Mouse (Mus musculus) heart, adult 2 months (tissue): ENCODE measurements around the gene Ppp2r5c. TPM values are rescaled to one million over a fixed set of nuclear protein-coding genes. Genes with fewer than 3 reads are reported as not detected.

Experiments
- DNase-seq, 2 experiments: peaks; one replicate each; pipeline ENCODE4 v3.0.0; 2021
- H3K27ac ChIP-seq: fragments of 200-600 bp; 2 replicates; pipeline ENCODE4 v1.8.1; 2022
- H3K27me3 ChIP-seq: fragments of 200-500 bp; 2 replicates; pipeline ENCODE4 v1.6.1; 2012; ENCODE audit warnings: mild to moderate bottlenecking, low read length, inconsistent platforms, mixed read lengths; ENCODE audit not compliant: control insufficient read depth, insufficient read depth
- H3K36me3 ChIP-seq: fragments of 200-500 bp; 2 replicates; pipeline ENCODE4 v1.6.1; 2012; ENCODE audit warnings: low read length, inconsistent platforms; ENCODE audit not compliant: control insufficient read depth, insufficient read depth
- H3K4me1 ChIP-seq: fragments of 200-500 bp; 2 replicates; pipeline ENCODE4 v1.6.1; 2011; ENCODE audit warnings: low read length; ENCODE audit not compliant: control insufficient read depth, insufficient read depth
- H3K4me3 ChIP-seq: fragments of 200-600 bp; 2 replicates; pipeline ENCODE4 v1.8.1; 2022
- H3K79me2 ChIP-seq: fragments of 200-500 bp; replicated peaks from 2 replicates; pipeline ENCODE4 v1.6.1; 2012; ENCODE audit warnings: mild to moderate bottlenecking, inconsistent platforms, low read length, moderate library complexity, mixed read lengths; ENCODE audit not compliant: control insufficient read depth, insufficient read depth
- H3K9ac ChIP-seq: fragments of 200-500 bp; 2 replicates; pipeline ENCODE4 v1.6.1; 2012; ENCODE audit warnings: low read depth, mild to moderate bottlenecking, control low read depth, inconsistent platforms, low read length, mixed read lengths
- CTCF ChIP-seq: fragments of 200-600 bp; IDR thresholded peaks from 2 replicates; pipeline ENCODE4 v1.8.1; 2022; ENCODE audit warnings: antibody characterized with exemption, mild to moderate bottlenecking, moderate library complexity
- EP300 ChIP-seq: fragments of 200-500 bp; IDR thresholded peaks from 2 replicates; pipeline ENCODE4 v1.6.1; 2011; ENCODE audit warnings: low read depth, low read length, control low read depth; ENCODE audit not compliant: insufficient read depth
- POLR2A ChIP-seq: fragments of 200-500 bp; IDR thresholded peaks from 2 replicates; pipeline ENCODE4 v1.6.1; 2011; ENCODE audit warnings: mild to moderate bottlenecking, low read depth, low read length, control low read depth; ENCODE audit not compliant: insufficient read depth
- WGBS: fragments of 180-500 bp; shearing (Covaris S2); methylation state at CpG from one replicate; pipeline ENCODE4 v1.1.7; 2018; 5-methylcytosine and 5-hydroxymethylcytosine counted together
- intact Hi-C: fragments of 180-260 bp; cut with DNase I; formaldehyde crosslinking; loops from one replicate; pipeline ENCODE4 v1.15.1; 2025
- polyA plus RNA-seq: library from polyadenylated mRNA; depleted of rRNA; stranded (reverse); fragments of >200 nt; gene quantifications from 2 replicates; pipeline ENCODE4 v1.2.3, GENCODE M21; 2012
- total RNA-seq, 2 experiments: library from RNA; stranded (reverse); gene quantifications; 2 replicates each; pipeline ENCODE4 v1.2.3; 2021

Ppp2r5c gene
- total and polyA plus RNA-seq, 3 experiments = 41.7 to 93.7 (median 90.9) TPM

DNA sequence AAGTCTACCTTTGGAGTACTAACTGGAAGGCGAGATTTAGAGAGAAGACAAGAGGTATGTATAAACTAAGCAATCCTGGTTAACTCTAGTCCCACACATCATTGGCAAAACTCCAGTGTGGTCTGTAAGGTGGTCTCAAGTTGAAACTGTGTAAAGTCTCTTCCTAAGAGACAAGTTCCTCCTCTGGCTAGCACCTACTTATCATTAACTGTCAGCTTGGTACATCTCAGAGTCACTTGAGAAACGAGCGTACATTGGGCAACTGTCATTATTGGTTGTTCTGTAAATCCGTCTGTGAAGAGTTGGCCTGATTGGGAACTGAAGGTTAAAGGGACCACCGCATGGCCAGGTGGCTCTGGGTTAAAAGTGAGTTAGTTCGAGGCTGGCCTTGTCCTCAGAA lies 141.7 kb downstream of the Ppp2r5c start:
- no peak overlapping the region for H3K9ac ChIP-seq
- H3K27me3 ChIP-seq = no peaks in the 10 kb centered on the region
- DNase-seq = no peak
- H3K36me3 ChIP-seq = no peaks in the 10 kb centered on the region
- TF ChIP-seq POLR2A (no peak), EP300 (no peak), CTCF (no peak)
- no peak overlapping the region for H3K27ac ChIP-seq
- intact Hi-C loops = no loop called here
- H3K4me1 ChIP-seq = peaks cover 3% of the 10 kb centered on the region; the same call in 1 of the 2 replicates
- no peaks in the 10 kb centered on the region for H3K79me2 ChIP-seq
- WGBS = 70% methylated on average over 6 of the region's 6 CpGs
- no peak overlapping the region for H3K4me3 ChIP-seq

DNA sequence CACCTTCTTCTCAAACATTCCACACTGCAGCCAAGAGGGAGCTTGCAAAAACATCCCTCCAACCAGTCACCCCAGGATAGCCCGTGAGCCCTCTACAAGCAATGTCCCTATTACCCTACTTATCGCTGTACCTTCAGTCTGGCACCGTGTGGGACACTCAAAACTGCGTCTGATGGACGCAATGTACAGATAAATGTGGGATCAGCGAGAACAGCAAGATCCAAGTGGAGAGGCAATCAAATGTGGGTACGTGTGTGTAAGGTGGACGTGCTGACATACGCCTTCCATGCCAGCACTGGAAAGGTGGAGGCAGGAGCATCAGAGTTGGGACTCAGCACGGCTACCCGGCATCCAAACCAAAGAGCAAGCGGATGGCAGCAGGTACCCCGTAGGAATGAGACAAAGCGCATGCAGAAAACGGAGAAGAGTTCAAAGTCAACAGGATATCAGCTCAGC lies 143.9 kb downstream of the Ppp2r5c start:
- Histone ChIP-seq H3K9ac (peak overlapping the region; percentile 72), H3K4me3 (peak overlapping the region; percentile 72), H3K27me3 (no peaks in the 10 kb centered on the region), H3K79me2 (no peaks in the 10 kb centered on the region), H3K27ac (peak overlapping the region; percentile 98), H3K4me1 (peaks cover 3% of the 10 kb centered on the region; the same call in 1 of the 2 replicates), H3K36me3 (no peaks in the 10 kb centered on the region)
- no peak for TF ChIP-seq CTCF
- 0 out of 2 replicates have a peak, but pooled peaks have one; percentile 34 for TF ChIP-seq EP300
- intact Hi-C loops = loop anchor here (1.0 to 2.0 kb wide), 2 partner anchors 10 to 136 kb away; partner anchors contain the start of gene Dync1h1
- WGBS = 1% methylated on average over 15 of the region's 15 CpGs
- no peak for DNase-seq

- intact Hi-C loops = loop anchor here (1.0 to 2.0 kb wide), 2 partner anchors 10 to 137 kb away; partner anchors contain the start of gene Dync1h1
- no peaks in the 10 kb centered on the region for H3K36me3 ChIP-seq
- no peaks in the 10 kb centered on the region for H3K27me3 ChIP-seq
- TF ChIP-seq CTCF (no peak), POLR2A (peak; percentile 92), EP300 (peak; percentile 84; the same call in 1 of the 2 replicates)
- peak overlapping the region; percentile 76 for H3K9ac ChIP-seq
- no peaks in the 10 kb centered on the region for H3K79me2 ChIP-seq
- peaks cover 3% of the 10 kb centered on the region; the same call in 1 of the 2 replicates for H3K4me1 ChIP-seq
- H3K4me3 ChIP-seq = peak overlapping the region; percentile 72
- WGBS = under 1% methylated on average over 56 of the region's 56 CpGs
- H3K27ac ChIP-seq = peak overlapping the region; percentile 98
- DNase-seq = peak; percentile 97 to 99
Observed at GRCm38 (mm10) chr12:110591260-110591883, 144.5 kb downstream of the Ppp2r5c start.

DNA sequence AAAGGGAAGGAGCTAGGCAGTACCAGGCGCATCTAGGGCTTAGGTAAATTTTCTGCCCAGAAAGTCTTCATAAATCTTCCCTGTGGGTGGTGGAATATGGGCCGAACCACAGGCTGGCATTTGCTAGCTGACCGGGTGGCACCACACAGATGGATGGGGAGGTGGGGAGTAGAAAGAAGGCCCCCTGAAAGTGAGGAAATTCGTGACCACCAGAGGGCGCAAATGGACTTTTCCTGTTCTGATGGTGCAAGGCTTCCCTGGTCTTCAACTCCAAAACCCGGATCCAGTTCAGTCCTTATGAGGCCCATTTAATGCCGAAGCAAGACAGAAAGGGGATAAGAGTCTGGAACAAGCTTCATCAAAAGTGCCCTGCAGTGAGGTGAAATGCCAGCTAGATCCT lies 151.6 kb downstream of the Ppp2r5c start:
- H3K4me3 ChIP-seq = no peak overlapping the region
- TF ChIP-seq POLR2A = no peak
- TF ChIP-seq EP300 = no peak
- peak; percentile 82 for TF ChIP-seq CTCF
- H3K9ac ChIP-seq = no peak overlapping the region
- 15% methylated on average over 7 of the region's 7 CpGs for WGBS
- intact Hi-C loops = loop anchor here (2.0 kb wide), 2 partner anchors 104 to 244 kb away; partner anchors contain the start of gene Hsp90aa1
- H3K27me3 ChIP-seq = no peaks in the 10 kb centered on the region
- H3K4me1 ChIP-seq = peaks cover 7% of the 10 kb centered on the region
- H3K36me3 ChIP-seq = peaks cover 6% of the 10 kb centered on the region
- H3K27ac ChIP-seq = no peak overlapping the region
- H3K79me2 ChIP-seq = peaks cover 3% of the 10 kb centered on the region
- peak; percentile 59 to 76 for DNase-seq

DNA sequence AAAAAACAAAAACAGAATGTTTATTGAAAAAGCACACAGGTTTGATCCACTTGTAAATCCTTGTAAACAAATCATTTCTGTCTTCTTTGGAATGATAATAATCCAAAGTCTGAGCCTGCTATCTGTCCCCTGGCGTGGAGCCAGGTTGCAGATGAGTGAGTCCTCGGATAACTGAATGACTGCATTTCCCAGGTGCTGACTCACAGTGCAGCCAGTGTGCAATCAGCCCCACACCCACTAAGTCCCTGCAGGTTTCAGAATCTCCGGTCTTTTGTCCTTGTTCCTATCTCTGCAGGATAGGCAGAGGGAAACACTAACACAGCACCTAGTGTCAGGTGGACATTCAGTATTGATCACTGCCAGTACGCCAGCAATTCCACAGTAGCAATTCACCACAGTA lies 152.9 kb downstream of the Ppp2r5c start:
- H3K4me1 ChIP-seq = peaks cover 11% of the 10 kb centered on the region
- no peak overlapping the region for H3K27ac ChIP-seq
- DNase-seq = no peak
- H3K36me3 ChIP-seq = peaks cover 9% of the 10 kb centered on the region
- H3K27me3 ChIP-seq = no peaks in the 10 kb centered on the region
- intact Hi-C loops = loop anchor here (2.0 kb wide), 2 partner anchors 103 to 243 kb away; partner anchors contain the start of gene Hsp90aa1
- H3K9ac ChIP-seq = no peak overlapping the region
- WGBS = 54% methylated on average over 4 of the region's 4 CpGs
- TF ChIP-seq POLR2A (no peak), CTCF (no peak), EP300 (no peak)
- peaks cover 5% of the 10 kb centered on the region for H3K79me2 ChIP-seq
- H3K4me3 ChIP-seq = no peak overlapping the region
